Comparison of ENCODE assay signal across 47 mouse cellular contexts in genomic region chr9:54544212-54544953, GRCm38 (mm10). TPM values are rescaled to one million over a fixed set of nuclear protein-coding genes. Genes with fewer than 3 reads are reported as not detected.
"Had no signal": no experiment of that assay in that cellular context is flagged by ENCODE, and none has a peak within 500 bp of the region (broad histone marks: within the 10 kb centered on the region; RNA-seq: fewer than 3 reads in every experiment).

No protein-coding gene starts in this region.

- H3K27ac ChIP-seq: heart, embryonic 10.5 days; heart, embryonic 13.5 days; heart, embryonic 15.5 days; hindbrain, embryonic 10.5 days; hindbrain, embryonic 12.5 days; hindbrain, embryonic 13.5 days; hindbrain, embryonic 14.5 days; hindbrain, embryonic 15.5 days; hindbrain, postnatal 0 days; intestine, embryonic 15.5 days; kidney, embryonic 15.5 days; kidney, postnatal 0 days; layer of hippocampus, adult 2 months had no signal

- H3K9ac ChIP-seq: heart, embryonic 12.5 days; heart, embryonic 13.5 days; heart, embryonic 15.5 days; hindbrain, embryonic 12.5 days; hindbrain, embryonic 13.5 days; hindbrain, embryonic 14.5 days; hindbrain, embryonic 15.5 days; intestine, embryonic 15.5 days; kidney, embryonic 15.5 days had no signal

- H3K4me1 ChIP-seq: heart, embryonic 12.5 days; heart, embryonic 13.5 days; heart, embryonic 15.5 days; hindbrain, embryonic 12.5 days; hindbrain, embryonic 13.5 days; hindbrain, embryonic 15.5 days; intestine, embryonic 15.5 days; kidney, embryonic 15.5 days had no signal

- H3K4me3 ChIP-seq: heart, embryonic 10.5 days; heart, embryonic 12.5 days; heart, embryonic 13.5 days; heart, embryonic 15.5 days; hindbrain, embryonic 10.5 days; hindbrain, embryonic 12.5 days; hindbrain, embryonic 13.5 days; hindbrain, embryonic 15.5 days; intestine, embryonic 15.5 days; kidney, embryonic 15.5 days; layer of hippocampus, adult 2 months had no signal

- DNase-seq: heart, postnatal 10 days; heart, postnatal 14 days; heart, postnatal 36 days; heart, postnatal 4 days; kidney, adult 11 months; kidney, adult 18-20 months; kidney, adult 2 months; kidney, adult 8-10 months; kidney, adult 9 months; kidney, postnatal 10 days; kidney, postnatal 14 days; kidney, postnatal 25 days; kidney, postnatal 36 days; kidney, postnatal 4 days; layer of hippocampus, adult 9-11 months; layer of hippocampus, postnatal 36 days had no signal

- H3K36me3 ChIP-seq: heart, embryonic 10.5 days; heart, embryonic 12.5 days; heart, embryonic 13.5 days; heart, embryonic 15.5 days; hindbrain, embryonic 10.5 days; intestine, embryonic 15.5 days; kidney, embryonic 15.5 days had no signal

- H3K4me2 ChIP-seq: heart, embryonic 11.5 days; heart, embryonic 12.5 days; heart, embryonic 13.5 days; heart, embryonic 15.5 days; hindbrain, embryonic 12.5 days; hindbrain, embryonic 13.5 days; hindbrain, embryonic 14.5 days; hindbrain, embryonic 15.5 days; intestine, embryonic 15.5 days; kidney, embryonic 15.5 days had no signal

- H3K27me3 ChIP-seq: heart, embryonic 13.5 days; heart, embryonic 15.5 days; hindbrain, embryonic 12.5 days; hindbrain, embryonic 13.5 days; hindbrain, embryonic 15.5 days; intestine, embryonic 15.5 days; kidney, embryonic 15.5 days had no signal

- ATAC-seq: hindbrain, embryonic 16.5 days; hindbrain, postnatal 0 days; inflammation-experienced regulatory T-cells, adult 6 months; intestine, embryonic 15.5 days; intestine, embryonic 16.5 days; intestine, postnatal 0 days had no signal

- H3K9me3 ChIP-seq: heart, embryonic 10.5 days; heart, embryonic 12.5 days; heart, embryonic 13.5 days; heart, embryonic 15.5 days; hindbrain, embryonic 10.5 days; hindbrain, embryonic 12.5 days; hindbrain, embryonic 13.5 days; hindbrain, embryonic 15.5 days; intestine, embryonic 15.5 days; kidney, embryonic 15.5 days had no signal

RNA-seq across cellular contexts. Expression of gene Sh2d7, which starts 5.6 kb away (rescaled TPM):
- total RNA-seq: heart, postnatal 10 days; heart, postnatal 14 days; heart, postnatal 25 days; heart, postnatal 36 days; heart, postnatal 4 days; hematopoietic stem cell, adult 5-6 weeks; hindbrain, postnatal 0 days; layer of hippocampus, adult 2 months; layer of hippocampus, adult 8-10 months; layer of hippocampus, postnatal 10 days; layer of hippocampus, postnatal 25 days; left cerebral cortex, adult 18-20 months had no signal
- polyA plus RNA-seq: heart, embryonic 10.5 days; heart, embryonic 11.5 days; heart, embryonic 12.5 days; heart, embryonic 13.5 days; heart, embryonic 14.5 days; heart, embryonic 15.5 days; heart, embryonic 16.5 days; heart, postnatal 0 days; hindbrain, embryonic 10.5 days; hindbrain, embryonic 12.5 days; hindbrain, embryonic 14.5 days; hindbrain, embryonic 15.5 days; inflammation-experienced regulatory T-cells, adult 6 months; intestine, embryonic 14.5 days; intestine, embryonic 15.5 days; intestine, embryonic 16.5 days; intestine, postnatal 0 days; kidney, adult 2 months; kidney, embryonic 14.5 days; kidney, embryonic 15.5 days; kidney, embryonic 16.5 days; kidney, postnatal 0 days had no signal

RNA-seq across cellular contexts. Expression of gene Cib2, which starts 15.6 kb away (rescaled TPM):
- total RNA-seq: hematopoietic stem cell, adult 5-6 weeks had no signal
